Mouse (Mus musculus) brain, embryonic 14.5 days (tissue): ENCODE data around the gene Lonp2.

Source experiments
- CTCF ChIP-seq: fragments of 200-500 bp; IDR thresholded peaks from 2 replicates; pipeline ENCODE4 v1.5.1; 2012; ENCODE audit warnings: inconsistent platforms, mild to moderate bottlenecking, moderate library complexity, borderline replicate concordance; ENCODE audit not compliant: insufficient read depth, insufficient read length; ENCODE audit errors: extremely low read depth
- POLR2A ChIP-seq: fragments of 200-500 bp; IDR thresholded peaks from 2 replicates; pipeline ENCODE4 v1.6.1; 2012; ENCODE audit warnings: mild to moderate bottlenecking, inconsistent platforms, borderline replicate concordance; ENCODE audit not compliant: poor library complexity, insufficient read depth, insufficient read length, severe bottlenecking; ENCODE audit errors: extremely low read depth

- no peak for TF ChIP-seq CTCF
- TF ChIP-seq POLR2A = no peak
Measured at GRCm38 (mm10) chr8:86630212-86630611, 6.4 kb downstream of the Lonp2 start.
